Mouse (Mus musculus): ENCODE data around the gene Lrwd1.

GRCm38 (mm10) chr5:136078136-136078535 lies 57.7 kb downstream of the Lrwd1 start:
- no peak for TF ChIP-seq CTCF (IDR thresholded peaks at IDR 0.05; ENCODE audit: low read depth, low read length)
- TF ChIP-seq POLR2A (IDR thresholded peaks at IDR 0.05; ENCODE audit: insufficient read depth, low read length) = no peak
- TF ChIP-seq EP300 (IDR thresholded peaks at IDR 0.05; ENCODE audit: insufficient read depth, low read depth, low read length) = no peak
